Mouse (Mus musculus) kidney, postnatal 36 days (tissue): ENCODE measurements around the gene Hsd17b3.

Experiments used
- DNase-seq, 2 experiments: peaks; one replicate each; pipeline ENCODE4 v3.0.0; 2021 to 2022; ENCODE audit warnings: mixed read lengths in 2 of 2

The Hsd17b3 gene

GRCm38 (mm10) chr13:64081012-64081919, 7.8 kb downstream of the Hsd17b3 start:
- peak; percentile 57 to 63 for DNase-seq

- DNase-seq = no peak
Observed at GRCm38 (mm10) chr13:64077591-64077990, 11.4 kb downstream of the Hsd17b3 start.

GRCm38 (mm10) chr13:64076074-64076473, 13.0 kb downstream of the Hsd17b3 start:
- DNase-seq = no peak

- DNase-seq = no peak
Observed at GRCm38 (mm10) chr13:64066653-64067052, 22.4 kb downstream of the Hsd17b3 start.

- DNase-seq = peak; percentile 19 to 20
Observed at GRCm38 (mm10) chr13:64064276-64064675, 24.8 kb downstream of the Hsd17b3 start.

GRCm38 (mm10) chr13:64060935-64061506, 28.0 kb downstream of the Hsd17b3 start:
- no peak for DNase-seq

GRCm38 (mm10) chr13:64053959-64054358, 35.1 kb downstream of the Hsd17b3 start:
- DNase-seq = peak in 1 of 2 experiments; percentile 59

- peak in 1 of 2 experiments; percentile 18 for DNase-seq
Observed at GRCm38 (mm10) chr13:64052281-64052680, 36.7 kb downstream of the Hsd17b3 start.

- DNase-seq = peak; percentile 48 to 56
Observed at GRCm38 (mm10) chr13:64050895-64051294, 38.1 kb downstream of the Hsd17b3 start.

- no peak for DNase-seq
Observed at GRCm38 (mm10) chr13:64049535-64049934, 39.5 kb downstream of the Hsd17b3 start.

GRCm38 (mm10) chr13:64048467-64048866, 40.6 kb downstream of the Hsd17b3 start:
- DNase-seq = no peak

GRCm38 (mm10) chr13:64039976-64040375, 49.1 kb downstream of the Hsd17b3 start:
- no peak for DNase-seq

GRCm38 (mm10) chr13:64038114-64038513, 50.9 kb downstream of the Hsd17b3 start:
- no peak for DNase-seq

GRCm38 (mm10) chr13:64036079-64037011, 52.7 kb downstream of the Hsd17b3 start:
- DNase-seq = peak; percentile 60 to 86

GRCm38 (mm10) chr13:64035036-64035435, 54.0 kb downstream of the Hsd17b3 start:
- DNase-seq = no peak

GRCm38 (mm10) chr13:64033921-64034320, 55.1 kb downstream of the Hsd17b3 start:
- DNase-seq = no peak

- DNase-seq = no peak
Observed at GRCm38 (mm10) chr13:64033181-64033580, 55.8 kb downstream of the Hsd17b3 start.

- DNase-seq = no peak
Observed at GRCm38 (mm10) chr13:64031254-64031653, 57.8 kb downstream of the Hsd17b3 start.

GRCm38 (mm10) chr13:64030792-64031191, 58.2 kb downstream of the Hsd17b3 start:
- DNase-seq = peak; percentile 83 to 88

GRCm38 (mm10) chr13:64024803-64025202, 64.2 kb downstream of the Hsd17b3 start:
- no peak for DNase-seq

- DNase-seq = no peak
Observed at GRCm38 (mm10) chr13:64022786-64023468, 66.1 kb downstream of the Hsd17b3 start.

GRCm38 (mm10) chr13:64020902-64021311, 68.1 kb downstream of the Hsd17b3 start:
- no peak for DNase-seq
